Mouse (Mus musculus): ENCODE results near the gene Chil1. TPM values are rescaled to one million over a fixed set of nuclear protein-coding genes. Genes with fewer than 3 reads are reported as not detected.
A peak's percentile ranks its signal among the peaks of the same experiment; 100 is the strongest.

Chil1 gene
- total RNA-seq, 2 experiments from 2014 or later, result 0.91 to 1.7 TPM

- DNase-seq, result no peak
These were observed 49.7 kb downstream of the Chil1 start for GRCm38 (mm10) chr1:134231681-134232080.

- no peak for DNase-seq
These were observed 50.4 kb downstream of the Chil1 start for GRCm38 (mm10) chr1:134232326-134232725.

GRCm38 (mm10) chr1:134232778-134233531 is 51.0 kb downstream of the Chil1 start:
- DNase-seq, result no peak

GRCm38 (mm10) chr1:134233681-134234454 is 51.9 kb downstream of the Chil1 start:
- no peak for DNase-seq

- peak; percentile 46 for DNase-seq
These were observed 52.7 kb downstream of the Chil1 start for GRCm38 (mm10) chr1:134234455-134235390.

- no peak for DNase-seq
These were observed 53.5 kb downstream of the Chil1 start, which contains the start of gene Adora1 for GRCm38 (mm10) chr1:134235391-134235921. Gene Adora1, minus strand, starts transcription at chr1:134235431.

- no peak for DNase-seq
These were observed 54.2 kb downstream of the Chil1 start for GRCm38 (mm10) chr1:134236142-134236541.

DNA sequence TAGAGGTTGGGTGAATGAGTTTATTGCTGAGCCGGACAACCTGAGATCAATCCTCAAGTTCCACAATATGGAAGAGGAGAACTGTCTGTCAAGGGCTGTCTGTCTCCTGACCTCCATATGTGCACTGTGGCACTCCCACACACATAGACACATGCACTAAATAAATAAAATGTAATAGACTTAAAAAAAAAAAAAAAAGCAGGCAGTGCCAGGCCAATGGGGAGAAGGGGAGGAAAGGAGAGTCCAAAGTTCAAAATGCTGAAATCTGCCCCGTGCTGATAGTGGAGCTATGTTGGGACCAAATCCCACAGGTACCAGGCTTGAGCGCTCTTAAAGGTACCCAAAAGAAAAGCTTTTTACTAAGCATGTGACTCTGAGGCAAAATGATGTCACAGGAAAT is 55.5 kb downstream of the Chil1 start:
- no peak for DNase-seq

Other genes with a start within 250 kb of the Chil1 start
- gene Fmod, start 144.9 kb upstream of the Chil1 start, total RNA-seq (2021), result 100 to 1,000 TPM in 1 of 2 experiments, 10 to 100 TPM in 1; 33.0 to 107 TPM
- gene Btg2, start 103.1 kb upstream of the Chil1 start, total RNA-seq (2021), result 10 to 100 TPM; 15.1 to 27.0 TPM
- not detected for gene Chit1, start 70.9 kb upstream of the Chil1 start, total RNA-seq (2021)
- gene Mybph, start 11.3 kb downstream of the Chil1 start, total RNA-seq (2021), result 100 to 1,000 TPM; 335 to 488 TPM
- 1 to 10 TPM in 1 of 2 experiments, under 1 TPM in 1; 0.49 to 2.7 TPM for gene Adora1, start 53.3 kb downstream of the Chil1 start, total RNA-seq (2021)
- 10 to 100 TPM; 16.2 to 26.0 TPM for gene Myog, start 107.8 kb downstream of the Chil1 start, total RNA-seq (2021)
- gene Ppfia4, start 150.8 kb downstream of the Chil1 start, total RNA-seq (2021), result 1 to 10 TPM in 1 of 2 experiments, under 1 TPM in 1; 0.97 to 1.0 TPM
- gene Tmem183a, start 179.8 kb downstream of the Chil1 start, total RNA-seq (2021), result 10 to 100 TPM; 13.2 to 15.1 TPM
- not detected for gene 4933406M09Rik, start 203.8 kb downstream of the Chil1 start, total RNA-seq (2021)
- 10 to 100 TPM; 80.3 to 88.3 TPM for gene Cyb5r1, start 223.4 kb downstream of the Chil1 start, total RNA-seq (2021)
- gene Adipor1, start 233.2 kb downstream of the Chil1 start, total RNA-seq (2021), result 100 to 1,000 TPM; 149 to 152 TPM

Data from gastrocnemius, postnatal 25 days (tissue).